Mouse (Mus musculus) liver, adult (tissue): ENCODE data around the gene Tfrc.

Source experiments
- GATA4 ChIP-seq: IDR thresholded peaks from 2 replicates; pipeline ENCODE4 v1.6.1; 2014; ENCODE audit warnings: mild to moderate bottlenecking, low read length; ENCODE audit not compliant: insufficient replicate concordance

Gene Tfrc

GRCm38 (mm10) chr16:32599151-32599550, 9.6 kb upstream of the Tfrc start:
- TF ChIP-seq GATA4, result no peak

- TF ChIP-seq GATA4, result no peak
Measured at GRCm38 (mm10) chr16:32602193-32602685, 6.5 kb upstream of the Tfrc start.

- no peak for TF ChIP-seq GATA4
Measured at GRCm38 (mm10) chr16:32607562-32608343, 967 bp upstream of the Tfrc start.

GRCm38 (mm10) chr16:32608344-32608711, 392 bp upstream of the Tfrc start:
- TF ChIP-seq GATA4, result no peak

DNA sequence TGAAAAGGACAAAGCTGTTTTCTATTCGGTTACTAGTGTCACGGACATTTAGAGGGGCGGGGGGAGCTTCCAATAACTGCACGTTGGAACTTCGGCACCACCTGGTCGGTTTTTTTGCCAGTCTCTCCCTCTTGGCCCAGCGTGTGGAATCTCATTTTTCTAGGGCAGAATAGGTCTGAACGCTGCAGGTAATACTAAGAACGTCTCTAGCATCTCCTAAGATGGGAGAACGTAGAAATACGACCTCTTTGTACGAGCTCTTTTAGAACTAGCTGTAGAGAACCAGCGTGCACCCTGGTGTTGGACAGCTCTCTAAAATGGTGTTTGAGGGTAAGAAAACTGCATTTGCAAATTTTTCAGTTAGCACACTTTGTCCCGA, 670 bp downstream of the Tfrc start:
- no peak for TF ChIP-seq GATA4

- no peak for TF ChIP-seq GATA4
Measured at GRCm38 (mm10) chr16:32610460-32611255, 1.9 kb downstream of the Tfrc start.

DNA sequence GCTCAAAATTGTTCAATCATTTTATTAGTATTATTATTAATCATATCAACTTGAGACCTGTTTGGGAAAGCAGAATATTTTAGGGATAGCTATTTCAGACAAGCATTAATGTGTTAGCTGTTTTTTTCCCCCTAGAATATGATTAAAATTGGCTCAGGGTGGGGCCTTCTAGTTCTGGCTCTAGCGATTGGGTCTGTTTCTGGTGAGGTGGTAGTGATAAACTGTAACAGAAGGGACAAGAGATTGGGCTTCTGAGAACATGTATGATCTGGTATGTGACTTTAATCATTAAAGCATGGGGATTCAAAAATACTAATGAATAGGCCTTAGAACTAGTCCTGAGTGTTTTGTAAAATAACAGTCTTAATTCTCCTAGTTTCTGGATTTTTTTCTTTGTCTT, 3.3 kb downstream of the Tfrc start:
- no peak for TF ChIP-seq GATA4

GRCm38 (mm10) chr16:32613269-32613834, 4.6 kb downstream of the Tfrc start:
- no peak for TF ChIP-seq GATA4

GRCm38 (mm10) chr16:32614047-32614446, 5.3 kb downstream of the Tfrc start:
- no peak for TF ChIP-seq GATA4

- TF ChIP-seq GATA4, result no peak
Measured at GRCm38 (mm10) chr16:32618946-32619345, 10.2 kb downstream of the Tfrc start.

GRCm38 (mm10) chr16:32628140-32628539, 19.4 kb downstream of the Tfrc start:
- no peak for TF ChIP-seq GATA4

GRCm38 (mm10) chr16:32632328-32632824, 23.7 kb downstream of the Tfrc start:
- no peak for TF ChIP-seq GATA4

GRCm38 (mm10) chr16:32633486-32634012, 24.8 kb downstream of the Tfrc start:
- TF ChIP-seq GATA4, result no peak

- TF ChIP-seq GATA4, result no peak
Measured at GRCm38 (mm10) chr16:32634183-32634582, 25.5 kb downstream of the Tfrc start.

- no peak for TF ChIP-seq GATA4
Measured at GRCm38 (mm10) chr16:32635314-32635713, 26.6 kb downstream of the Tfrc start.
